Mouse (Mus musculus) liver, embryonic 16.5 days (tissue): ENCODE measurements around the gene Rac2. TPM values are rescaled to one million over a fixed set of nuclear protein-coding genes. Genes with fewer than 3 reads are reported as not detected.
A peak's percentile ranks its signal among the peaks of the same experiment; 100 is the strongest.

Experiments used
- ATAC-seq: fragments of 200-750 bp; cut with Nextera tagmentation; 2 replicates; pipeline ENCODE4 v1.8.0; 2017; ENCODE audit warnings: low read depth, mild to moderate bottlenecking, moderate number of reproducible peaks, moderate library complexity
- H3K27ac ChIP-seq: fragments of 300-500 bp; sonication (generic); 2 replicates; pipeline ENCODE4 v1.5.1; 2014; ENCODE audit warnings: mild to moderate bottlenecking, low read length
- H3K27me3 ChIP-seq: fragments of 300-500 bp; sonication (generic); 2 replicates; pipeline ENCODE4 v1.6.1; 2014; ENCODE audit warnings: low read depth, low read length, mixed read lengths; ENCODE audit not compliant: control insufficient read depth, insufficient read depth
- H3K36me3 ChIP-seq: fragments of 300-500 bp; sonication (generic); 2 replicates; pipeline ENCODE4 v1.6.1; 2014; ENCODE audit warnings: mild to moderate bottlenecking; ENCODE audit not compliant: control insufficient read depth, insufficient read depth
- H3K4me1 ChIP-seq: fragments of 300-500 bp; sonication (generic); 2 replicates; pipeline ENCODE4 v1.6.1; 2014; ENCODE audit warnings: low read depth, low read length, mixed read lengths; ENCODE audit not compliant: control insufficient read depth
- H3K4me2 ChIP-seq: fragments of 300-500 bp; sonication (generic); 2 replicates; pipeline ENCODE4 v1.6.1; 2014; ENCODE audit warnings: low read depth, low read length, mixed read lengths
- H3K4me3 ChIP-seq: fragments of 300-500 bp; sonication (generic); 2 replicates; pipeline ENCODE4 v1.5.1; 2014; ENCODE audit warnings: low read depth, mild to moderate bottlenecking, low read length
- H3K9ac ChIP-seq: fragments of 300-500 bp; sonication (generic); 2 replicates; pipeline ENCODE4 v1.6.1; 2014; ENCODE audit warnings: low read depth, low read length
- H3K9me3 ChIP-seq: fragments of 300-500 bp; sonication (generic); replicated peaks from 2 replicates; pipeline ENCODE4 v1.6.1; 2016; ENCODE audit warnings: low read length; ENCODE audit not compliant: control insufficient read depth
- WGBS: fragments of 180-500 bp; shearing (Covaris S2); extraction: QIAGEN DNeasy Blood & Tissue Kit; methylation state at CpG from one replicate; pipeline ENCODE4 v1.1.7; 2014; ENCODE audit not compliant: insufficient replicate concordance; 5-methylcytosine and 5-hydroxymethylcytosine counted together
- polyA plus RNA-seq: library from polyadenylated mRNA; unstranded; fragments of >200 nt; fragmentation: Nextera tagmentation; extraction: Ambion mirVana; gene quantifications from 2 replicates; pipeline ENCODE4 v1.2.1, GENCODE M21; 2015

Gene Rac2
- 108 and 121 TPM in 2 replicates for polyA plus RNA-seq

- Histone ChIP-seq H3K27ac (peak within 1 kb of the TSS; percentile 88), H3K36me3 (no peaks in the 10 kb centered on the region), H3K9ac (peak within 1 kb of the TSS; percentile 65), H3K27me3 (no peaks in the 10 kb centered on the region), H3K4me2 (peak within 1 kb of the TSS; percentile 56), H3K4me1 (peaks cover 28% of the 10 kb centered on the region), H3K4me3 (peak within 1 kb of the TSS; percentile 51), H3K9me3 (no peaks in the 10 kb centered on the region)
- ATAC-seq: peak; percentile 59
- WGBS: 16% methylated on average over 8 of the region's 8 CpGs
Observed at GRCm38 (mm10) chr15:78572658-78573397, at the start of gene Rac2. Gene Rac2 (minus strand): TSS chr15:78572783.

GRCm38 (mm10) chr15:78616973-78617372 lies 44.4 kb upstream of the Rac2 start:
- H3K27me3 ChIP-seq: no peaks in the 10 kb centered on the region
- no peak overlapping the region for H3K4me2 ChIP-seq
- no peak overlapping the region for H3K9ac ChIP-seq
- no peaks in the 10 kb centered on the region for H3K9me3 ChIP-seq
- H3K27ac ChIP-seq: no peak overlapping the region
- H3K4me1 ChIP-seq: no peaks in the 10 kb centered on the region
- no peak for ATAC-seq
- WGBS: 63% methylated on average over 2 of the region's 2 CpGs
- no peaks in the 10 kb centered on the region for H3K36me3 ChIP-seq
- H3K4me3 ChIP-seq: no peak overlapping the region

DNA sequence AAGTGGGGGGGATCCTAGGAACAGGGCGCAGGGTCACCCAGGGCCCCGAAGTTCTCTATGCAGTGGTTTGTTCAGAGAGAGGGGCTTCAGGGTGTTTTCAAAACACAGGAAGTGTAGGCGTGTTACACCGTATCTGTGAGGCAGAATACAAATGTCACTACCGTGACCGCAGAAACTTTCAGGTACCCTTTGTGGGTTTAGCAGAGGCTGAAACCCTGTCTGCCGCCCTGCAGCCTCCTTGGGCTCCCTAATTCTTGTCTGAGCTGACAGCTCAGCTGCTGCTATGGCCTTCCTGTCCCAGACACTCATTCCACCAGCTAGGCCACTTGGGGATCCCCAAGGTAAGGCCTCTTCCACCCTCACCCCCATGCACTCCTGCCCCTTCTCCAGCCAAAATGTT lies 42.0 kb upstream of the Rac2 start:
- H3K9me3 ChIP-seq: no peaks in the 10 kb centered on the region
- H3K27ac ChIP-seq: no peak overlapping the region
- no peaks in the 10 kb centered on the region for H3K36me3 ChIP-seq
- H3K4me2 ChIP-seq: no peak overlapping the region
- H3K4me1 ChIP-seq: no peaks in the 10 kb centered on the region; the same call in 1 of the 2 replicates
- no peak overlapping the region for H3K4me3 ChIP-seq
- no peak for ATAC-seq
- WGBS: 75% methylated on average over 7 of the region's 7 CpGs
- H3K9ac ChIP-seq: no peak overlapping the region
- no peaks in the 10 kb centered on the region for H3K27me3 ChIP-seq

DNA sequence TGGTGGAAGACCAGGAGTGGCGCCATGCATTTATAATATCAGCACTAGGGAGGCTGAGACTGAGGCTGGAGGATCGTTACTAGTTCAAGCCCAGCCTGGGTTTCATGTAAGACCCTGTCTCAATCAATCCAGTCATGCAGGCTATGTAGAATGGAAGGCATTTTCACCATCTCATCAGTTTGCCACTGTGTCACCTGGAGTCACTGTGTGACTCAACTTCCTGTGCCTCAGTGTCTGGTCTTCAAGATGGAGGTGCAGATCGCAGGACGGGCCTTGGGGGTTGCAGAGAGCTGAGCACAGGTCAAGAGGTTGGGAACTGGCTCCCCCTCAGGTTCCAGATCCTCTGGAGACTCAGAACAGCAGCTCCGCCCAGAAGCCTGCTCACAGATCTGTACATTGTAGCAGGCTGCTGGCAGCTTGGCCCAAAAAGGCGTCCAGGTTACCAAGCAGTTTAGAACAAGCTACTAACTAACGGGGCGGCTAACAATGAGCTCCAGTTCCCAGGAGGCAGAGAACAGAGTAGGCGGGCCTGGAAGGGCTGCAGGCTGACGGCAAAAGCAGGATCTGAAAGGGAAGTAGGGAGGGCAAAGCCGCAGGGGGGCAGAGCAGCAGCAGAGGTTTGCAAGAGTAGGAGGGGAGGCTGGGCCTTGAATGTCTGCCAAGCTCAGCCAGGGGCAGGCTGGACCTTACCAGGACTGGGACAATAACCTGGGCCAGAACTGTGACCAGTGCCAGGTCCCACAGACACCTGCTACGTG lies 38.3 kb upstream of the Rac2 start:
- WGBS: 51% methylated on average over 12 of the region's 12 CpGs
- Histone ChIP-seq H3K4me3 (no peak overlapping the region), H3K4me2 (no peak overlapping the region), H3K36me3 (no peaks in the 10 kb centered on the region), H3K9me3 (no peaks in the 10 kb centered on the region), H3K4me1 (no peaks in the 10 kb centered on the region; the same call in 1 of the 2 replicates), H3K9ac (no peak overlapping the region), H3K27ac (no peak overlapping the region), H3K27me3 (no peaks in the 10 kb centered on the region)
- no peak for ATAC-seq

GRCm38 (mm10) chr15:78607463-78607862 lies 34.9 kb upstream of the Rac2 start:
- no peak overlapping the region for H3K4me3 ChIP-seq
- no peak overlapping the region for H3K9ac ChIP-seq
- H3K4me2 ChIP-seq: no peak overlapping the region
- H3K9me3 ChIP-seq: no peaks in the 10 kb centered on the region
- WGBS: 46% methylated on average over 4 of the region's 4 CpGs
- H3K36me3 ChIP-seq: no peaks in the 10 kb centered on the region
- no peaks in the 10 kb centered on the region; the same call in 1 of the 2 replicates for H3K4me1 ChIP-seq
- ATAC-seq: 0 out of 2 replicates have a peak, but pooled peaks have one; percentile 38
- H3K27ac ChIP-seq: no peak overlapping the region
- no peaks in the 10 kb centered on the region for H3K27me3 ChIP-seq

- Histone ChIP-seq H3K4me2 (no peak overlapping the region), H3K4me1 (no peaks in the 10 kb centered on the region; the same call in 1 of the 2 replicates), H3K9ac (no peak overlapping the region), H3K4me3 (no peak overlapping the region), H3K27me3 (no peaks in the 10 kb centered on the region), H3K27ac (no peak overlapping the region), H3K36me3 (no peaks in the 10 kb centered on the region), H3K9me3 (no peaks in the 10 kb centered on the region)
- WGBS: 67% methylated on average over 6 of the region's 6 CpGs
- no peak for ATAC-seq
Observed at GRCm38 (mm10) chr15:78606059-78606458, 33.5 kb upstream of the Rac2 start.

DNA sequence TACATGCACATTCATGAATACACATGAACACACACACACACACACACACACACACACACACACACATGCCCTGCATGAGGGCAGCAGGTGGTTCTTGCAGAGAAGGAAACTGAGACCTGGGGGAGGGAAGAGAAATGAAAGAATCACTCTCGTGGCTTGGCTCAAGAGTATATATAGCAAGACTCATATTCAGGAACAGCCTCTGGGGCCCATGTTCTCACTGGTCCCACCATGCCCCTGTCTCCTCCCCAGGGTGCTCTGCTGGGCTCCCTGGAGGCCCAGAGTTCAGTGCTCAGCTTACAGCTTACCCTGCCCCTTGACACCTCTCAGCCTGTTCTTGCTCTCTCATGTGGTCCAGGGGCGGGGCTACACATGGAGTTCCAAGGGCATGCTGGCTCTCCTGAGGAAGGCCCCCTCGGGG lies 32.8 kb upstream of the Rac2 start:
- Histone ChIP-seq H3K36me3 (no peaks in the 10 kb centered on the region), H3K4me2 (no peak overlapping the region), H3K27me3 (no peaks in the 10 kb centered on the region), H3K27ac (no peak overlapping the region), H3K9ac (no peak overlapping the region), H3K4me3 (no peak overlapping the region), H3K9me3 (no peaks in the 10 kb centered on the region), H3K4me1 (no peaks in the 10 kb centered on the region; the same call in 1 of the 2 replicates)
- peak; percentile 35; the same call in 1 of the 2 replicates for ATAC-seq
- WGBS: 26% methylated on average over 3 of the region's 3 CpGs

GRCm38 (mm10) chr15:78604255-78604654 lies 31.7 kb upstream of the Rac2 start:
- WGBS: 57% methylated on average over 6 of the region's 6 CpGs

GRCm38 (mm10) chr15:78601180-78601579 lies 28.6 kb upstream of the Rac2 start:
- Histone ChIP-seq H3K4me3 (no peak overlapping the region), H3K27ac (no peak overlapping the region), H3K27me3 (no peaks in the 10 kb centered on the region), H3K9ac (no peak overlapping the region), H3K4me2 (no peak overlapping the region), H3K9me3 (no peaks in the 10 kb centered on the region), H3K36me3 (no peaks in the 10 kb centered on the region), H3K4me1 (no peaks in the 10 kb centered on the region; the same call in 1 of the 2 replicates)
- 39% methylated on average over 6 of the region's 6 CpGs for WGBS
- ATAC-seq: no peak

More at GRCm38 (mm10) chr15:78604255-78604654, 31.7 kb upstream of the Rac2 start:
- no peak overlapping the region for H3K27ac ChIP-seq
- no peak for ATAC-seq
- no peaks in the 10 kb centered on the region; the same call in 1 of the 2 replicates for H3K4me1 ChIP-seq
- no peak overlapping the region for H3K4me3 ChIP-seq
- H3K9ac ChIP-seq: no peak overlapping the region
- no peaks in the 10 kb centered on the region for H3K36me3 ChIP-seq
- no peaks in the 10 kb centered on the region for H3K27me3 ChIP-seq
- no peak overlapping the region for H3K4me2 ChIP-seq
- H3K9me3 ChIP-seq: no peaks in the 10 kb centered on the region
